Mouse (Mus musculus): ENCODE data around the gene Tnfrsf14.

The Tnfrsf14 gene

GRCm38 (mm10) chr4:154948940-154949588, 20.7 kb upstream of the Tnfrsf14 start:
- DNase-seq (ENCODE audit: low read depth, low spot score) = no peak

GRCm38 (mm10) chr4:154948066-154948939, 19.9 kb upstream of the Tnfrsf14 start:
- no peak for DNase-seq (ENCODE audit: low read depth, low spot score)

- DNase-seq (ENCODE audit: low read depth, low spot score) = no peak
These were observed 18.0 kb upstream of the Tnfrsf14 start for GRCm38 (mm10) chr4:154946319-154946718.

- DNase-seq (ENCODE audit: low read depth, low spot score) = peak; percentile 82
These were observed 15.8 kb upstream of the Tnfrsf14 start for GRCm38 (mm10) chr4:154944121-154944590.

GRCm38 (mm10) chr4:154943323-154944039, 15.1 kb upstream of the Tnfrsf14 start:
- no peak for DNase-seq (ENCODE audit: low read depth, low spot score)

GRCm38 (mm10) chr4:154942632-154943322, 14.4 kb upstream of the Tnfrsf14 start:
- DNase-seq (ENCODE audit: low read depth, low spot score) = no peak

GRCm38 (mm10) chr4:154941831-154942230, 13.5 kb upstream of the Tnfrsf14 start:
- DNase-seq (ENCODE audit: low read depth, low spot score) = no peak

- no peak for DNase-seq (ENCODE audit: low read depth, low spot score)
These were observed 11.8 kb upstream of the Tnfrsf14 start for GRCm38 (mm10) chr4:154940156-154940555.

GRCm38 (mm10) chr4:154937746-154938145, 9.4 kb upstream of the Tnfrsf14 start:
- no peak for DNase-seq (ENCODE audit: low read depth, low spot score)

GRCm38 (mm10) chr4:154936542-154937255, 8.3 kb upstream of the Tnfrsf14 start:
- no peak for DNase-seq (ENCODE audit: low read depth, low spot score)

GRCm38 (mm10) chr4:154935788-154936187, 7.4 kb upstream of the Tnfrsf14 start:
- DNase-seq (ENCODE audit: low read depth, low spot score) = no peak

GRCm38 (mm10) chr4:154934800-154935199, 6.4 kb upstream of the Tnfrsf14 start:
- no peak for DNase-seq (ENCODE audit: low read depth, low spot score)

GRCm38 (mm10) chr4:154933306-154933907, 5.0 kb upstream of the Tnfrsf14 start:
- no peak for DNase-seq (ENCODE audit: low read depth, low spot score)

- DNase-seq (ENCODE audit: low read depth, low spot score) = no peak
These were observed 811 bp upstream of the Tnfrsf14 start for GRCm38 (mm10) chr4:154929088-154929660.

GRCm38 (mm10) chr4:154927899-154928337, 445 bp downstream of the Tnfrsf14 start:
- no peak for DNase-seq (ENCODE audit: low read depth, low spot score)

GRCm38 (mm10) chr4:154926969-154927898, 1.1 kb downstream of the Tnfrsf14 start:
- no peak for DNase-seq (ENCODE audit: low read depth, low spot score)

GRCm38 (mm10) chr4:154925413-154925812, 3.0 kb downstream of the Tnfrsf14 start:
- no peak for DNase-seq (ENCODE audit: low read depth, low spot score)

- DNase-seq (ENCODE audit: low read depth, low spot score) = no peak
These were observed 5.4 kb downstream of the Tnfrsf14 start for GRCm38 (mm10) chr4:154922931-154923330.

GRCm38 (mm10) chr4:154922291-154922690, 6.1 kb downstream of the Tnfrsf14 start:
- no peak for DNase-seq (ENCODE audit: low read depth, low spot score)

Measured in telencephalon, adult 2 months (tissue).